Mouse (Mus musculus) monocyte, adult 2 months (primary cell): ENCODE results near the gene Unc13a.

Source experiments
- DNase-seq, 2 experiments: peaks; one replicate each; pipeline ENCODE4 v3.0.0; 2022; ENCODE audit warnings: low spot score in 2 of 2, low read depth in 1 of 2

Unc13a gene

DNA sequence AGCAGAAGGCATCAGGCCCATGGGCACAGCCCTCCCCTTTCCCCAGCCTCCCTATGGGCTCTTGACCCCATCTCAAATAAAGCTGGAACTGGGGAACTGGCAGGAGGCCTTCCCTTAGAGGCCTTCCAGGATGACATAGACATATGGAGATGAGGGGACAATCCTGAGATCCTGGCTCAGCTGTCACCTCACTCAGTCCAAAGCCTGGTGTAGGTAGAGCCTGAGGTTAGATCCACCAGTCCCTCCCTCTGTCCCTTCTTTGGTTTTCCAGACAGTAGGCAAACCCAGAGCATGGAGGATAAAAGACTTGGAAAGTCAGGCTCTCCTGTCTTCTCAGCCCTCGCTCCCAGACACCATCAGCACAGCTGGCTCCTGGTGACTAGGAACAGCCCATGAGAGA lies 4.7 kb downstream of the Unc13a start:
- no peak for DNase-seq

DNA sequence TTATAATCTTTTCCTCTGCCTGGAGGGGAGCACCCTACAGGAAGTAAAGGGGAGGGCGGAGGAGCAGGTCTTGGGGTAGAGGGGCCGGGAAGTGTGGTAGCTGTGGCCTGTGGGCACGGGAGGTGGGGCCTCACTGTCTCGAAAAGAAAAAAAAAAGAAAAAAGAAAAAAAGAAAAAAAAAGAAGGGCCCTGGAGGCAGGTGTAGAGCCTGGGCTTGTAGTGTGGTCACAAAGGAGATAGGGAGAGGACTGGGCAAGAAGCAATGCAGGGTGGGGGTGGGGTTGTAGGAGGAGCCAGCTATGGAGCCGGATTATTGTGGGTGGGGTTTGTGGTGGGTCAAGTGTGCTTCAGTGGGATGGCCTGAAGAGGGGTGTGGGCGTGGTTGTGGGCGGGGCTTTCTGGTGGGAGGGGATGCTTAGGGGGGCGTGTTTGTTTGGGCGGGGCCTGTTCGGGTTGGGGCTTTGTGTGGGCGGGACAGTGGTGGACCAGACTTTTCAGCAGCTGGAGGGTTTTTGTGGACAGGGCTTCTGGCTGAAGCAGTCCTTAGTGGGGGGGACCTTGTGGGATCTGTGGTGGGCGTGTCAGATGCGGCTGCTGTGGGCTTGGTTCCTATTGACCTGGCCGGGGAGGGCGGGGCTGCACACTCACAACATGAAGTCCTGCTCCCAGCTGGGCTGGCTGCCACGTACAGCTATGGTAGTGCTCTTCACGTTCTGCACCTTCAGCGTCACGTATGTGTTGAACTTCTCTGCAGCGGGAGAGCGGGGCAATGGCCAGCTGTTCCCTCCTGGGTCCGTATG lies 6.0 kb downstream of the Unc13a start:
- DNase-seq = no peak

DNA sequence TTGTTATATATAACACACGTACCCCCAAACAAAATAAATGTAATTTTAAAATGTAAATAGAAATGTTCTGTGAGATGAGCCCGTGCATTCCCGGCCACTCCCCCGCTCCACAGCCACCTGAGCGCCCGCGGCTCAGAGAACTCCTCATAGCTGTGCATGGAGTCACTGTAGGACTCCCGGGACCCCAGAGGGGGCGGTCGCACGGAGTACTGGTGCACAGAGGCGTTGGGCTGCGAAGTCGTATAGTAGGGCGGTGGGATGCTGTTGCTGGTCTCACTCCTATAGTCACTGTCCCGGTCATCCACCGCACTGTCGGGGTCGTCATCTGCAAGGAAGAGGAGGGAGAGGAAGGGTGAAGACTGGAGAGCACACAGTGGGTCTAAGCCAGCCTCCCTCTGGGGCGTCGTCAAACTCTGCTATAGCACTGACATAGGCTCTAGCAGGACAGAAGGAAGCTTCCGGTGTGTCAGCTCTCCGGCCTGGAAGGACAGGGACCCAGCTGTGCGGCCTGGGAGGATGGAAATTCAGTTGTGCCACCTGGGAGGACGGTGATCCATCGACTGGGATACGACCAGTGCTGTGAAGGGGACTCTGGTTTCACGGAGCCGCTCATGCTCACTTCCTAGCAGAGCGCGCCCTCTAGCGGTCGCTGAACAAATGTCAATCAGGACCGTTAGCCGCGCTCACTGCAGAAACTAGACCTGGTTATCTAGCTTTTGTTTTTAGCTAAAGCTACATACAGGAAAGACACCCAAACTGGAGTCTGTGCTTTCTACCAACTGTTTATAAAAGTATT lies 11.0 kb downstream of the Unc13a start:
- DNase-seq = peak; percentile 45 to 69

DNA sequence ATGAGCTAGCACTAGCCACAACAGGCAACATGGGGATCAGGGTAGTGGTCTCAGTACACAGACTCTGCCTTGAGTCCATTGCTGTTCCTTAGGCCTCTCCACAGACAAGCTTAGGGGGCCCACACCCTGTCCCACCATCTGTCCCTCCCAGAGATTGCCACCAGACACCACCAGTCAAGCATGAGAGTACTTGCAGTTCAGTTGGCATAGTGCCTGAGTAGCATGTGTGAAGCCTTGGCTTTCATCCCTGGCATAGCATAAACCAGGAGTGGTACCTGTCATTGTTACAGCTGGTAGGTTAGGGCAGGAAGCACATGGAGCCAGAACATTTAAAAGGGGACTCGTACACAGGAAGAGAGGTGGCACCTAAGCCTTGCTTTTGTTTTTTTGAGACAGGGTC lies 11.8 kb downstream of the Unc13a start:
- DNase-seq = no peak

DNA sequence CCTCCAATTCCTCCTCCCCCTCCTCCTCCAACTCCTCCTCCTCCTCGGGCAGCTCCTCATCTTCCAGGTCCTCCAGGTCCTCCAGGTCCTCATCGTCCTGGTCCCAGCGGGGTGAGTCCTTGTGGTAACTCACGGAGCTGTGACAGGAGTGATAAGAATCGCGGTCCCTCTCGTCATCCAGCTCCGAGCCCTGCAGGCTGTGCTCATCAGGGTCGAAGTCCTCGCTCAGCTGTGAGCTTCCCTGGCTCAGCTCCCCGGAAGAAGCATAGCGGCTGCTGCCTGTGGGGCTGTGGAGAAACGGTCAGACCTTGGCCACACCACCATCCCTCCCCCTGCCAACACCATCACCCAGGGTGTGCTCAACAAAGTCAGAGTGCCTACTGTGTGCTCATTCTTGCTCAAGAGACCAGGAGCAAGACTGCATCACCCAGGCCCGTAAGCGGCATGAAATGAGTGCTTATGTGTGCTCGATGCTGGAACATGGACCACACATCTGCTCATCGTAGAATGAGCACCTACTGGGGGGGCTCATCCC lies 13.0 kb downstream of the Unc13a start:
- DNase-seq = no peak

DNA sequence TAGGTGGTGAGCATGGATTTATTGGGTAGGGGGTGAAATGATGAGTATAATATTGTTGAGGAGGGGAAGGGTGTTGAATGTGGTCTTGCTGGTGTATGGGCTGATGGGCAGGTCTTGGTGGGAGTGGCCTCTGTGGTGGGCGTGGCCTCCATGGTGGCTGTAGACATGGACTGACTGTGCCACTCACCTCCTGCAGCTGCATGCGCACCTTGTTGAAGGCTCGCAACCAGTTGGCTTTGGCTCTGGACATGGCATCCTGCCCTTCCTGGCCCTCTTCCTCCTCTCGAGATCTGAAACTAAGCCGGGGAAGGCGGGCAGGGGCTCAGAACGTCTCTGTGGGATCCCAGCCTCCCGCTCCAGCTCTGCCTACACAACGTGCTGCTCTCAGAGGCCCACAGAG lies 13.7 kb downstream of the Unc13a start:
- DNase-seq = no peak

DNA sequence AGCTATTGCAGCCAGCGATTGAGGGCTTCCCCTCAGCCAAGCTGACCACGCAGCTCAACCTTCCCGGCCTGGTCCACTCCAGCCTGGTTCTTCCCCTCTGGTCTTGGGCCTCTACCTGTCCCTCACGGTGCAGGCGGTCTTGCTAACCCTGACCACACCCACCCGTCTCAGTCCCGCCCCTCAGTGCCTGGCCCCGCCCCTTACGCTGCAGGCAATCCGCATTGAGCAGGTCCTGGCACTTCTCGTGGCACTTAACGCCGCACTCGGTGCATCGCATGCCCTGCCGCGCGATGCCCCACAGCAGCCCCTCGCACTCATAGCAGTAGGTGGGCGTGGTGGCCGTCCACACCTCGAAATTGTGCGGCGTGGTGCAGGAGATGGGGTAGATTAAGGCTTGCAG lies 17.0 kb downstream of the Unc13a start:
- DNase-seq = no peak

DNA sequence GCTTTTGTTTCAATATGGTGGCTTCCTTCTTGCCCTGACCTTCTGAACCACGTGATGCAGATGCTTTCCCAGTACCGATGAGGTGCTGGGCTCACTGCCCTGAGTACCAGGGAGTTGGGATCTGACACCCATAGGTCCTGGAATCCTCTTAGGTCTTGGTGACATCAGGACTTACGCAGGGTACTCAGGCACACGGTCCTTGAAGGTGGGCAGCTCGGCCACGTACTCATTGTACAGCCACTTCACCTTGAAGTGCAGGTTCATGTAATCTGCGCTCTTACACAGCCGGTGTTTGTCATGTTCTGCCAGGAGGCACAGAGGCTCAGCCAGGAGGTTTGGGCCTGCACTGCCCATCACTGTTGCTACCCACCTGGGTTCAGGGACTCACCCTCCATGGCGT lies 26.0 kb downstream of the Unc13a start:
- no peak for DNase-seq

DNA sequence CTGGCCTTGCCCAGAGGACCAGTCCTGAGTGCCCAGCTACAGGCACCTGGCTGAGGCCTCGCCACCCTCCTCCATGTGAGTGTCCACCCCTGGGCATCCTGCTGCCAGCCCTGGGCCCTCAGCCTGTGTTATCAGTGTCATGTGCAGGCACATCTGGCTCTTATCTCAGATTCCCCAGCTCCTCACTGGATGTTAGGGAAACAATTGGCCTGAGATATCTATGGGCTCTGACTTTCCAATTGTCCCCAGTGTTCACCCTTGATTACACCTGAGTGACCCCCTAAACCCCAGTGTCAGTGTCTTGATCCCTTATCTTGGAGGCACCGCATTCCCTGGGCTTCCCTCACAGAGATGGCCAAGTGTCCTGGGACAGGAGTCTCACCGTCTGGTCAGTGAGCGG lies 32.2 kb downstream of the Unc13a start:
- DNase-seq = no peak

GRCm38 (mm10) chr8:71638321-71638720 lies 33.2 kb downstream of the Unc13a start:
- DNase-seq = no peak

- no peak for DNase-seq
Measured at GRCm38 (mm10) chr8:71637149-71638095, 34.1 kb downstream of the Unc13a start.

GRCm38 (mm10) chr8:71633981-71634667 lies 37.4 kb downstream of the Unc13a start:
- DNase-seq = peak in 1 of 2 experiments; percentile 55

GRCm38 (mm10) chr8:71633164-71633563 lies 38.4 kb downstream of the Unc13a start:
- DNase-seq = peak in 1 of 2 experiments; percentile 67

GRCm38 (mm10) chr8:71631897-71632296 lies 39.7 kb downstream of the Unc13a start:
- peak in 1 of 2 experiments; percentile 37 for DNase-seq

DNA sequence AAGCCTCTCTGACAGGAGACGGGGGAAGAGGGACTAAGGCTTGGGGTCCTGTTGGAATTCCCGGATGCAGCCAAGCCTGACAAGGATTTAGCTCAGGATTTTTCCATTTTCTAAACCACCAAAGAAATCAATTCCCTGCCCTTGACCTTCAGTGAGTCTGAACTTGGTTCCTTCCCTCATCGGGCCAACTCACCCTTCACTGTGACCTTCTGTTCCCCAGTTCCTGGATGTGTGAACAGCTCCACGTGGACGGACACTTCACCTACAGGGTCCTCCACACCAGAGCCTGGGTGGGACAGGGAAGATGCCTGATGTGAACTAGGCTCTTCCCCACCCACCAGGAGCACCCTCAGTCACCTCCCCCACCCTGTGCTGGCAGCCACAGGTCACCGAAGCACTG lies 40.8 kb downstream of the Unc13a start:
- DNase-seq = no peak

DNA sequence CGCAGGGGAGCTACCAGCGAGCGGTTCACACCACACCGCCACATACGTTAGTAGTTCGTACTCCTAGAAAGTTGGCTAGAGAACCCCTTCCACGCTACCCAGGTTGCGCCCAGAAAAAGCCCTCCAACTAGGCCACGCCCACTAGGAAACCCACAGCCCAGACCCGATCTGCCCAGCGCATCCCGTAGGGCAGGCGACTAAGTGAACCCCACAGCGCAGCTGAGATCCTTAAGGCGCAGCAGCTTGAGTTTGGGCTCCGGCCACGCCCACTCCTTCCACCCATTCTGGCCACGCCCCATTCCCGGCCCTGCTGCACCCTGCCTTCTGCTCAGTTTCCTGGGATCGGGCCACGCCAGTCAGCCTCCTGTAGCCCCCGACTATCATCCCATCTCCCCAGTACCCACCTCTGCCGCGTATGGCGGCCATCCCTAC lies 41.8 kb downstream of the Unc13a start:
- no peak for DNase-seq

DNA sequence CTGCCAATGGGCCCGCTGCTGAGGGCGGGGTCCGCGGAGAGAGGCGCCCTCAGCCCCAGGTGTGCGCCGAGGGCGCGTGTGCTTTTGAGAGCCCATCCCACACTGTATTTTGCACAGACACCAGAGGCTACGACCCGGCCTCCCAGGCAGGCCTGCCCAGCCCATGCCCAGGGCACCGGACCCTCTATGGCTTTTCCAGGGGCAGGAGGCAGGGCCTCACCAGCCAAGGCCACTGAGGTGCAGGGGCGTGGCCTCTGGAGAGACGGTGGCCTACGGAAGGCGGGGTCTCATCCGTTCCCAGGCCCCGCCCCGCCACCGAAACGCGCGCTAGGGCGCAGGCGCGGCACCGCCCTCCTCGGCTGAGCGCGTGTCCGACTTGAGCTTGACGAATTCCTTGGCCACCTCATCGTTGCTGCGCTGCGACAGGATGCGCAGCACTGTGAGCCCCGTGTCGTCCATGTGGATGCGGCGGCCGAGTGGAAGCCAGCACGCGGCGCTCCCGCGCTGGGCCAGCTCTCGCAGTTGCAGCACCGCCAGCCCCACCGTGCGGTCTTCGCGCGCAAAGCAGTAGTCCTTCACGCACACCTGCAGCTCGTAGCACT lies 42.4 kb downstream of the Unc13a start:
- peak; percentile 78 to 92 for DNase-seq

DNA sequence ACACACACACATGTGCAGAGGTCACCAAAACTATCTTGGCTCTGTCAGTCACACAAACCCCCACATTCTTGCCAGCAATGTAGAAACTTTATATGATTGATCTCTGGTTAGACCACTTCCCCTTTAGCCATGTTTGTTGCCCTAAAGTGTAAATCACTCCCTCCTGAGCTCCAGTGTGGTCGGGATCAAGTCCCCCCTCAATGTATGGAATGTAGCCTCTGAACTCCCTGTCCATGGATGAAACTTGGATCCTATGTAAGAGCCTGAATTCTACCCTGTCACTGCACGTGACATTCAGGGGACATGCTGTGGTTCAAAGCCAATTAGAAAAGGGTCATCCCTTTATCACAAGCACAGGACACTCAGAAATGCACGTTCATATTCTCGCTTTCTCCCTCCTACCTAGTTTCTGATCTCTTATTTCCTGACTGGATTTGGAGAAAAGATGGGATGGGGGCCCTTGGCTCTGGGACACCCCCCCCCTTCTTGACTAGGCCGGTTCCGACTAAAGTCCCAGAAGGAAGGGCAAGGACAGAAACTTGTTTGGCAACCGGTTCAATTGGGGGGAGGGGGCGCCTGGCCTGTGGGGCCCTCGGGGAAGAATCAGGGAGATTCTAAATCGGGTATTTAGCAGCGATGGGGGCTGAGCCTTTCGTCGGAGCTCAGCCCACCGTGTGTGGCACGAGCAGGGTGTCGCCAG lies 43.0 kb downstream of the Unc13a start:
- no peak for DNase-seq
